Mouse (Mus musculus) layer of hippocampus, adult 9-10 months (tissue): Measurements from ENCODE around the gene Mrvi1.

Source experiments
- DNase-seq: peaks from one replicate; pipeline ENCODE4 v3.0.0; 2022; ENCODE audit warnings: low spot score

Gene Mrvi1

GRCm38 (mm10) chr7:110823995-110824953, 158.0 kb downstream of the Mrvi1 start:
- DNase-seq = no peak

- no peak for DNase-seq
These were observed 158.7 kb downstream of the Mrvi1 start for GRCm38 (mm10) chr7:110823593-110823992.

- DNase-seq = no peak
These were observed 159.2 kb downstream of the Mrvi1 start for GRCm38 (mm10) chr7:110823076-110823475.

- no peak for DNase-seq
These were observed 160.2 kb downstream of the Mrvi1 start for GRCm38 (mm10) chr7:110822055-110822454.

- no peak for DNase-seq
These were observed 160.6 kb downstream of the Mrvi1 start for GRCm38 (mm10) chr7:110821653-110822052.

GRCm38 (mm10) chr7:110821068-110821467, 161.2 kb downstream of the Mrvi1 start:
- DNase-seq = no peak

GRCm38 (mm10) chr7:110818787-110819350, 163.4 kb downstream of the Mrvi1 start:
- no peak for DNase-seq
